Mouse (Mus musculus): ENCODE measurements around the gene Chrng.

The Chrng gene

GRCm38 (mm10) chr1:87259316-87259715, 54.9 kb downstream of the Chrng start:
- no peak for DNase-seq
